Mouse (Mus musculus): ENCODE data around the gene Cfap61. TPM values are rescaled to one million over a fixed set of nuclear protein-coding genes. Genes with fewer than 3 reads are reported as not detected.

The Cfap61 gene
- polyA plus RNA-seq, 1 experiment, result not detected

DNA sequence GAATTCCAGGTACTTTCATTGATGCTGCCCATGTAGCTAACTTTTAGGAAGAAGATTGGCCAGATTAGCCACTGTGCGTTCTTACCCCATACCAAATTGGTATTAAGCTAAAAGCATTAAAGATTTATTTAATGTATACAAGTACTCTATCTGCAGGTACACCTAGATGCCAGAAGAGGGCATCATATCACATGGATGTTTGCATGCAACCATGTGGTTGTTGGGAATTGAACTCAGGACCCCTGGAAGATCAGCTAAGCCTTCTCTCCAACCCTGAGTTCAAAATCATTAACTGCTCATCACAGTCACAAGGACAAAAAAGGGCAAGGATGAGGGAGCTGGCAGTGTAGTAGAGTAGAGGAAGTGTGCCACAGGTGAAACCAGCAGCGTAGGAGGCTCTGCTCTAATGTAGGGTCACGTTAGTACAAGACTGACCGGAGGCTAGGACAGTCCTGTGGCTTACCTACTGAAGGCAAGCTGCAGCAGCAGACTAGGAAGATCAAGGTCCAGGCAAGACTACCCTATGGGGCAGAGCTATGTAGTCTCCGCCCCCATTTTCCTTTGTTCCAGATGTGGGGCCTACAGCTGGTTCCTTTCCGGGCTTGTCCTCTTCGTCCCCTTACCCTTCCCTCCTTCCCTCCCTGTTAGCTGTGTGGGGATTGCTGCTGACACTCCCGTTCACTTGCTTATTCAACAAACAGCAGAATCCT is 13.5 kb upstream of the Cfap61 start:
- H3K4me3 ChIP-seq (ENCODE audit: insufficient read depth, low read depth, low read length), result no peak overlapping the region
- H3K27ac ChIP-seq (replicated peaks; ENCODE audit: low read depth, low read length), result no peak overlapping the region
- H3K4me1 ChIP-seq (ENCODE audit: control insufficient read depth, insufficient read depth, insufficient read length, low read length), result no peaks in the 10 kb centered on the region

DNA sequence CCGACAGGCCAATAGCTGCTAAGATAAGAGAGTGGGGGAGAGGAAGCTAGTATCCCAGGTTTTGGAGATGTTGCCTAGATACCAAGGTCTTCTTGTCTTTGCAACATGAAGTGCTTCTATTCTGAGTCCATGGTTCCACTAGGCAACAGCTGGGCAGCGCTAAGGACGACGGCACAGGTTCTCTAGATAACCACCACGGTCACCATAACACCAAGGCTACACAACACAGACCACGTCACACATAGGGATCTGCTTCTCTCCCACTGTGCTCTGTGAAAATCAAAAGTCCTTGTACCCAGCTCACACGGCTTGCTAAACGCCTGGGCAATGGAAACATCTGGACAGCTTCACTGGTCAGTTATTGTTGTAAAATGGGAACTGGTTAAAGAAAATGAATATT is 2.4 kb downstream of the Cfap61 start:
- no peaks in the 10 kb centered on the region for H3K4me1 ChIP-seq (ENCODE audit: control insufficient read depth, insufficient read depth, insufficient read length, low read length)
- H3K4me3 ChIP-seq (ENCODE audit: insufficient read depth, low read depth, low read length), result no peak overlapping the region
- H3K27ac ChIP-seq (replicated peaks; ENCODE audit: low read depth, low read length), result no peak overlapping the region

GRCm38 (mm10) chr2:145941403-145941802 is 6.8 kb downstream of the Cfap61 start:
- no peak overlapping the region for H3K27ac ChIP-seq (replicated peaks; ENCODE audit: low read depth, low read length)
- H3K4me3 ChIP-seq (ENCODE audit: insufficient read depth, low read depth, low read length), result no peak overlapping the region
- H3K4me1 ChIP-seq (ENCODE audit: control insufficient read depth, insufficient read depth, insufficient read length, low read length), result no peaks in the 10 kb centered on the region

DNA sequence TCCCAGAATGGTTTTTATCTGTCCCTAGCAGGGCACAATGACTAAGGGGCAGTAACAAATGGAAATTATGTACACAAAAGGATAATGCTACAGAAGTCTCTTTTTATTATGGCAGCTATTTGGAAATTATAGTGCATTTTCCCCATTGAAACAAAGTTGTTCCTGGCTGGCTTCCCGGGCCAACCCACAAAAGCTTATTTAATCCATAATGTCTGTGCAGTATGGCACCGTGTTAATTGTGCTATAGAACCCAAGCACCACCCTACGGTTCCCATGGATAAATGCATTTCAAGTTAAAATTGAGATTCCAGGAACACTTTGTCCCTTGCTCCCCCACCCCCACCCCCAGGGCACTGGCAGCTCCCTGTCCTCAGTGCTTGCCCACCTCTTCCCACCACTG is 9.7 kb downstream of the Cfap61 start:
- H3K27ac ChIP-seq (replicated peaks; ENCODE audit: low read depth, low read length), result no peak overlapping the region
- H3K4me1 ChIP-seq (ENCODE audit: control insufficient read depth, insufficient read depth, insufficient read length, low read length), result no peaks in the 10 kb centered on the region
- H3K4me3 ChIP-seq (ENCODE audit: insufficient read depth, low read depth, low read length), result no peak overlapping the region

DNA sequence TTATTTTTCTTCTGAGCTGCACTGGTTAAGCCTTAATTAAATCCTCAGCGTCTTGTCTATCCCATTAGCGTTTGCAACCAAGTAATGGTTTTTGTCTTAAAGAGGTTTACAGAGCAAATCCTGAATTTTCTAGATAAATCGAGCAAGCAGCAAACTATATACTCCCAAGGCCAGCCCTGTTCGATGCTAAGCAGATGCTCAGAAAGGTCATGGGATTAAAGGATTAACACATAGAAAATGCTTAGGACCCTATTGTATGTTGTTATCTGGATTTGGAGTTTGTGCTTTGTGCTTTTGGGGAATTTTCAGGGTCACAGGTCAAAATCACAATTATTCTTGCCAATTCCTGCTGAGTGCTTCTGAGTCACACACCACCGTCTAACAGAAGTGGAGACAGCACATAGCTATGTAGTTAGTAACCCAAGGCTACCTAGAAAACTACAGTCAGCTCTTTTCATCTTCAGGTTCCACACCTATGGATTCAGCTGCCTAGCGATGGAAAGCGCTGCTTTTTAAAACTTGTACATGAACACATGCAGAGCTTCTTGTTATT is 13.9 kb downstream of the Cfap61 start:
- no peaks in the 10 kb centered on the region for H3K4me1 ChIP-seq (ENCODE audit: control insufficient read depth, insufficient read depth, insufficient read length, low read length)
- H3K4me3 ChIP-seq (ENCODE audit: insufficient read depth, low read depth, low read length), result no peak overlapping the region

GRCm38 (mm10) chr2:145949475-145950068 is 15.0 kb downstream of the Cfap61 start:
- H3K4me3 ChIP-seq (ENCODE audit: insufficient read depth, low read depth, low read length), result no peak overlapping the region
- H3K27ac ChIP-seq (replicated peaks; ENCODE audit: low read depth, low read length), result no peak overlapping the region
- no peaks in the 10 kb centered on the region for H3K4me1 ChIP-seq (ENCODE audit: control insufficient read depth, insufficient read depth, insufficient read length, low read length)

More for the DNA sequence above, 13.9 kb downstream of the Cfap61 start:
- no peak overlapping the region for H3K27ac ChIP-seq (replicated peaks; ENCODE audit: low read depth, low read length)

DNA sequence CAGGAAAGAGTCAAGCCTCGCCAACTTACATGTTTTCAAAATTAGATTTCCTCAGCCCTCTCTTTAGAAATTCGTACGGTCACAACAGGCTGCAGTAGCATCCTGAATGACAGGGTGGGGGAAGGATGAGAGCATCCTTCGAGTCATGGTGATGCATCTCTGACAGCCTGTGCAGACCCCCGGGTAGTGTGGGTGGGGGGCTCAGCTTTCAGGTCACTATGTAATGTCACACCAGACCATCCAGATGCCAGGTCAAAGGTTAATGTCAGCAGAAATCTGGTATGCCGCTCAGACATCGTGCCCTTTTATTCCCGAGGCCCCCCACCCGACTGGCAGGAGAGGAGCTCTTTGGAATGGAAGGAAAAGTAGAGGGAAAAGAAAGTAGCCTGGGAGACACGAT is 15.7 kb downstream of the Cfap61 start:
- H3K27ac ChIP-seq (replicated peaks; ENCODE audit: low read depth, low read length), result no peak overlapping the region
- no peak overlapping the region for H3K4me3 ChIP-seq (ENCODE audit: insufficient read depth, low read depth, low read length)
- no peaks in the 10 kb centered on the region for H3K4me1 ChIP-seq (ENCODE audit: control insufficient read depth, insufficient read depth, insufficient read length, low read length)

DNA sequence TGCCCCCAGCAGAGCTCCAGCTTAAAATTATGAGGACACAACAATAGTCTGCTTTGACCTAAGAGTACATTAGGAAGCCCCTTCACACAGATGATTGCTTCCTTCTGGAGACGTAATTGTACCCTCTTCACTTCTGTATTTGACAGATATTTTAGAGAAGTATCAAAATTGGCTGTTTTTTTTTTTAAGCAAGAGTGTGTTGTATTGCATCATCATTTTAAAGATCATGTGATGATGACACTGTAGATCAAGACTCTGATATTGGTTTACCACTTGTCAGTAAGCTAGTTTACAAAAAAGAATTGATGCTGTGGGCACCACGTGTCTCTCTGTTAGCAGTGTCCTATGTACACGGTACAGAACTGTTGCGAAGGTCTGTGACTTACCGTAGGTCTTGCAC is 18.1 kb downstream of the Cfap61 start:
- no peak overlapping the region for H3K27ac ChIP-seq (replicated peaks; ENCODE audit: low read depth, low read length)
- H3K4me1 ChIP-seq (ENCODE audit: control insufficient read depth, insufficient read depth, insufficient read length, low read length), result no peaks in the 10 kb centered on the region

GRCm38 (mm10) chr2:145955844-145956243 is 21.3 kb downstream of the Cfap61 start:
- Histone ChIP-seq H3K4me3 (ENCODE audit: insufficient read depth, low read depth, low read length) (no peak overlapping the region), H3K4me1 (ENCODE audit: control insufficient read depth, insufficient read depth, insufficient read length, low read length) (no peaks in the 10 kb centered on the region), H3K27ac (replicated peaks; ENCODE audit: low read depth, low read length) (no peak overlapping the region)

More for the DNA sequence above, 18.1 kb downstream of the Cfap61 start:
- no peak overlapping the region for H3K4me3 ChIP-seq (ENCODE audit: insufficient read depth, low read depth, low read length)

GRCm38 (mm10) chr2:145956318-145956717 is 21.7 kb downstream of the Cfap61 start:
- Histone ChIP-seq H3K4me3 (ENCODE audit: insufficient read depth, low read depth, low read length) (no peak overlapping the region), H3K4me1 (ENCODE audit: control insufficient read depth, insufficient read depth, insufficient read length, low read length) (no peaks in the 10 kb centered on the region), H3K27ac (replicated peaks; ENCODE audit: low read depth, low read length) (no peak overlapping the region)

DNA sequence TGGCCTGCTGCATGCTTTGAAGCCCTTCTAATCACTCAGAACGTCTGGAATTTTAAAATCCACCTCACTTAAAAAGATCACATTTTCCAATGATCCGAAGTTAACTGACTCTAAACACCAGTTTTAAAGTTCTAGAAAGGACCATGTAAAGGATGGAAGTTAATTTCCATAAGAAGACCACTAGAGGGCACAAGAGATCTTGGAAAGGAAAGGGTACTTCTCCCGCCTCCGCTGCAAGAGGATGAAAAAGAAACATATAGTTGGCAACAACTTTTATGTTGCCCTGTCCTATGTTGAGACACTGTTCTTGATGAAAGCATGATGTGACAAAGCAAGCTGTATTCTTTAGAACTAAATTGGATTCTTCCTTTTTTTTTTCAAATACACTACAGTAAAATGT is 22.9 kb downstream of the Cfap61 start:
- Histone ChIP-seq H3K4me1 (ENCODE audit: control insufficient read depth, insufficient read depth, insufficient read length, low read length) (no peaks in the 10 kb centered on the region), H3K4me3 (ENCODE audit: insufficient read depth, low read depth, low read length) (no peak overlapping the region), H3K27ac (replicated peaks; ENCODE audit: low read depth, low read length) (no peak overlapping the region)

DNA sequence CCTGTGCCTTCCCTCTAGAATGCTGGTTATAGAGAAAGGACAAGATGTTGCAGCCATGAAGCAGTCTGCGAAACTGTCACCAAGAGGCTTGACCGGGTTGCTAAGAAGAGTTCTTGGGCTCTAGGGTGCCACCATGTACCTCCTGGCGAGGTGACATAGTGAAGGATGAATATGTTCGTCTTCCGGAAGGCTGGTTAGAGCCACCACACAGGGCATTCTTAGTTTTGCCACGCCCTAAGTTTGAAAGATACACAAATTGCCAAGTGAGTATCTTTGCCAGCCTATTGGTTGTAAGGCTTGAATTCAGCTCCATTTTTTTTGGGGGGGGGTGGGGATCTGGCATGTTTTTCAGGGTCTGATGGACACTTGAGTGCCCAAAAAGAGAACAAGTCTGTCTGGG is 23.5 kb downstream of the Cfap61 start:
- no peak overlapping the region for H3K4me3 ChIP-seq (ENCODE audit: insufficient read depth, low read depth, low read length)
- H3K4me1 ChIP-seq (ENCODE audit: control insufficient read depth, insufficient read depth, insufficient read length, low read length), result no peaks in the 10 kb centered on the region
- no peak overlapping the region for H3K27ac ChIP-seq (replicated peaks; ENCODE audit: low read depth, low read length)

- no peak overlapping the region for H3K27ac ChIP-seq (replicated peaks; ENCODE audit: low read depth, low read length)
- H3K4me1 ChIP-seq (ENCODE audit: control insufficient read depth, insufficient read depth, insufficient read length, low read length), result no peaks in the 10 kb centered on the region
- H3K4me3 ChIP-seq (ENCODE audit: insufficient read depth, low read depth, low read length), result no peak overlapping the region
Observed at GRCm38 (mm10) chr2:145958551-145958950, 24.0 kb downstream of the Cfap61 start.

DNA sequence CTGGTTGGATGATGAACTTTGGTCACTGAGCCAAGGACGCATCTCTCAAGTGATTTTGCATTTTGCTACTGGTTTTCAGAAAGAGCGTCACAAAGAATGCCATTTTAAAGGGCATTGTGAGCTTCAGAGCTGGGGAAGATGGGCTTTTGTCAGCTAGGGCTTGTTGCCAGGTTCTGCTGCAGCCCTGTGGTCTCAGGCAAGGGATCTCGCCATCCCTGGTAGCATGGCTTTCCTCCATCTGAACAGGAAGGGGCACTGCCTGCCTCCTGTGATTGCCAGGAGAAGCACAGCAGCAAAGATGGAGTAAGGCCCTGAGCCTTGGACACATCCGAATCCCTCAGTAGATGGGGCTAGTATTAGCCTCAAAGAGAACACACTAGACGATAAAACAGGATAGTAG is 27.3 kb downstream of the Cfap61 start:
- H3K4me3 ChIP-seq (ENCODE audit: insufficient read depth, low read depth, low read length), result no peak overlapping the region
- H3K27ac ChIP-seq (replicated peaks; ENCODE audit: low read depth, low read length), result no peak overlapping the region

DNA sequence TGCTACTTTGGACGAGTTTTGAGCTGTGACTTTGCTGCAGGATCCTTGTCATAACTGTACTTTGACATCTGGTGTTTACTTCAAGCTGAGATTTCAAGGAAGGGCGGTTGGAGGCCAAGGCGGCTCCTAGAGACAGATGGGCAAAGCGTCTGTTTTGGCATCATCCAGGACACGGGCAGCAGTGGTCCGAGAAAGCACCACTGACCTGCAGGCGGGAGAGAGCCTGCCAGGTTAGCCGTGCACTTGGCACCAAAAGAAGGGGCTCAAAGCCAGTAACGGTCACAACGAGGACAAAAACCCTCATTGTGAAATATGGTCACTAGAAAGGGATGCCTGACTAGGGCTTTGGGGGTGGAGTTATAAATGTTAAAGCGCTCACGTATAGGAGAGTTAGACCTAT is 36.2 kb downstream of the Cfap61 start:
- Histone ChIP-seq H3K4me1 (ENCODE audit: control insufficient read depth, insufficient read depth, insufficient read length, low read length) (no peaks in the 10 kb centered on the region), H3K27ac (replicated peaks; ENCODE audit: low read depth, low read length) (no peak overlapping the region), H3K4me3 (ENCODE audit: insufficient read depth, low read depth, low read length) (no peak overlapping the region)

More for the DNA sequence above, 27.3 kb downstream of the Cfap61 start:
- no peaks in the 10 kb centered on the region for H3K4me1 ChIP-seq (ENCODE audit: control insufficient read depth, insufficient read depth, insufficient read length, low read length)

Measured in brown adipose tissue, adult 24 weeks (tissue).